Mouse (Mus musculus): ENCODE results near the gene Wrap73. TPM values are rescaled to one million over a fixed set of nuclear protein-coding genes. Genes with fewer than 3 reads are reported as not detected.

Wrap73 gene
- total and polyA plus RNA-seq, 3 experiments: 32.1 to 77.6 (median 49.3) TPM

DNA sequence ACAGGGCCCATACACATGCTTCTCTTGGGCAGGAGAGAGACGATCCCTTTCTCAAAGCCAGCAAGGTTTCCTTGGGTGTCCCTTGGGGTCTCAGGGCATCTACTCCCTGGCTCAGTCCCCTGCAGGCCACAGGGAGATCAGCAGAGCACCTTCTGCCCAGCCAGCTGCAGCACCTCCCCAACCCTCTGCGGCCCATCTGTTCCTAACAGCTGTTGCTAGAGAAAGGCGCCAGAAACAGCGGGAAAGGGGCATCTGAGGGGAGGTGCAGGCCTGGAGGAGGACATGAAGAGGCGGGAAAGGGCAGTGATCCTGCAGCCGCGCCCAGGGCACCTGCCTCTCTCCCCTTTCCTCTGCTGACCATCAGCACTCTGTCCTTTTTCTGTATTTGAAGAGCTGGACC lies 42.8 kb upstream of the Wrap73 start:
- Histone ChIP-seq H3K27ac (ENCODE audit: insufficient read depth, low read depth) (no peak overlapping the region), H3K4me3 (replicated peaks in 1 of 3; ENCODE audit: low read depth in 2 of 3, low read length in 2 of 3, poor library complexity in 1 of 3) (no peak overlapping the region), H3K27me3 (replicated peaks) (no peaks in the 10 kb centered on the region), H3K9me3 (replicated peaks; ENCODE audit: low read length) (no peaks in the 10 kb centered on the region), H3K4me1 (ENCODE audit: control insufficient read depth in 1 of 2, insufficient read depth in 2 of 2) (peaks cover 17 to 75% of the 10 kb centered on the region in 2 experiments), H3K4me2 (ENCODE audit: insufficient read depth, low read depth, poor library complexity, severe bottlenecking) (no peak overlapping the region), H3K79me2 (replicated peaks; ENCODE audit: control insufficient read depth, extremely low read depth, insufficient read depth, poor library complexity, severe bottlenecking) (peaks cover 3% of the 10 kb centered on the region; the same call in 1 of the 2 replicates), H3K36me3 (replicated peaks in 1 of 2; ENCODE audit: control insufficient read depth in 1 of 2, insufficient read depth in 1 of 2, low read length in 1 of 2) (peaks cover 90 to 99% of the 10 kb centered on the region in 2 experiments), H3K9ac (ENCODE audit: insufficient read depth, low read depth) (no peak overlapping the region)
- TF ChIP-seq HCFC1 (IDR thresholded peaks at IDR 0.05; ENCODE audit: low read depth, low read length): no peak
- no peak for TF ChIP-seq EP300 (IDR thresholded peaks at IDR 0.05; ENCODE audit: low read length)
- no peak for TF ChIP-seq SMC3 (IDR thresholded peaks at IDR 0.05; ENCODE audit: low read depth, low read length)
- no peak for TF ChIP-seq TCF12 (IDR thresholded peaks at IDR 0.05; ENCODE audit: low read depth, low read length)
- TF ChIP-seq CHD2 (IDR thresholded peaks at IDR 0.05; ENCODE audit: low read length): no peak
- no peak for TF ChIP-seq PAX5 (IDR thresholded peaks at IDR 0.05; ENCODE audit: low read length)
- TF ChIP-seq NELFE (IDR thresholded peaks at IDR 0.05; ENCODE audit: low read depth, low read length): no peak
- TF ChIP-seq KAT2A (IDR thresholded peaks at IDR 0.05; ENCODE audit: insufficient replicate concordance, low read length): no peak
- no peak for TF ChIP-seq ZC3H11A (IDR thresholded peaks at IDR 0.05; ENCODE audit: low read depth, low read length)
- TF ChIP-seq ZNF384 (IDR thresholded peaks at IDR 0.05; ENCODE audit: low read depth, low read length): no peak
- no peak for TF ChIP-seq USF1 (IDR thresholded peaks at IDR 0.05; ENCODE audit: low read depth, low read length)
- TF ChIP-seq RAD21 (IDR thresholded peaks at IDR 0.05; ENCODE audit: low read depth, low read length): no peak
- TF ChIP-seq UBTF (IDR thresholded peaks at IDR 0.05; ENCODE audit: low read depth, low read length): no peak
- no peak for TF ChIP-seq MAZ (IDR thresholded peaks at IDR 0.05; ENCODE audit: low read depth, low read length)
- TF ChIP-seq MEF2A (IDR thresholded peaks at IDR 0.05; ENCODE audit: borderline replicate concordance, low read depth, low read length): no peak
- TF ChIP-seq NRF1 (IDR thresholded peaks at IDR 0.05; ENCODE audit: low read depth, low read length): no peak
- no peak for TF ChIP-seq JUND (conservative IDR thresholded peaks at IDR 0.05; ENCODE audit: low read depth, low read length)
- dilution Hi-C loops (cut with MboI; ENCODE audit: extremely low pct_ligation_motif_present, extremely low pct_unique_long_range_greater_than_20kb, low sequenced_read_pairs) (no loop called here), in situ Hi-C loops (cut with MboI; ENCODE audit: low pct_ligation_motif_present, low pct_unique_long_range_greater_than_20kb, low sequenced_read_pairs) (no loop called here)
- no peak for DNase-seq (ENCODE audit: extremely low read depth)

- H3K9ac ChIP-seq (ENCODE audit: insufficient read depth, low read depth): no peak overlapping the region
- TF ChIP-seq ZC3H11A (IDR thresholded peaks at IDR 0.05; ENCODE audit: low read depth, low read length) (no peak), ZKSCAN1 (IDR thresholded peaks at IDR 0.05; ENCODE audit: borderline replicate concordance, low read depth, low read length) (no peak), POLR2A (IDR thresholded peaks at IDR 0.05; ENCODE audit: low read depth, low read length) (no peak), MAZ (IDR thresholded peaks at IDR 0.05; ENCODE audit: low read depth, low read length) (no peak), RAD21 (IDR thresholded peaks at IDR 0.05; ENCODE audit: low read depth, low read length) (no peak), ZMIZ1 (IDR thresholded peaks at IDR 0.05; ENCODE audit: low read depth, low read length) (no peak)
- H3K4me2 ChIP-seq (ENCODE audit: insufficient read depth, low read depth, poor library complexity, severe bottlenecking): no peak overlapping the region
- H3K4me1 ChIP-seq (ENCODE audit: control insufficient read depth in 1 of 2, insufficient read depth in 2 of 2): peaks cover 38 to 79% of the 10 kb centered on the region in 2 experiments
- no peaks in the 10 kb centered on the region for H3K9me3 ChIP-seq (replicated peaks; ENCODE audit: low read length)
- peaks cover 55 to 80% of the 10 kb centered on the region in 2 experiments for H3K36me3 ChIP-seq (replicated peaks in 1 of 2; ENCODE audit: control insufficient read depth in 1 of 2, insufficient read depth in 1 of 2, low read length in 1 of 2)
- no peak for DNase-seq (ENCODE audit: extremely low read depth)
- H3K27ac ChIP-seq (ENCODE audit: insufficient read depth, low read depth): no peak overlapping the region; the same call in 1 of the 2 replicates
- in situ Hi-C loops (cut with MboI; ENCODE audit: low pct_ligation_motif_present, low pct_unique_long_range_greater_than_20kb, low sequenced_read_pairs): loop anchor here (25.0 kb wide), 1 partner anchor 1816 kb away; the partner anchor contains the start of genes Hes3 and Icmt
- H3K27me3 ChIP-seq (replicated peaks): no peaks in the 10 kb centered on the region
- H3K79me2 ChIP-seq (replicated peaks; ENCODE audit: control insufficient read depth, extremely low read depth, insufficient read depth, poor library complexity, severe bottlenecking): peaks cover 21% of the 10 kb centered on the region
- no peak overlapping the region for H3K4me3 ChIP-seq (replicated peaks in 1 of 3; ENCODE audit: low read depth in 2 of 3, low read length in 2 of 3, poor library complexity in 1 of 3)
- dilution Hi-C loops (cut with MboI; ENCODE audit: extremely low pct_ligation_motif_present, extremely low pct_unique_long_range_greater_than_20kb, low sequenced_read_pairs): no loop called here
Measured at GRCm38 (mm10) chr4:154103386-154103785, 38.8 kb upstream of the Wrap73 start.
